Mouse (Mus musculus): Measurements from ENCODE around the gene Spen.

- TF ChIP-seq POLR2A (IDR thresholded peaks at IDR 0.05; ENCODE audit: insufficient read depth, low read length) (no peak), CTCF (IDR thresholded peaks at IDR 0.05; ENCODE audit: low read depth, low read length) (no peak), EP300 (IDR thresholded peaks at IDR 0.05; ENCODE audit: insufficient read depth, low read depth, low read length) (no peak)
Measured at GRCm38 (mm10) chr4:141558658-141559057, 20.3 kb upstream of the Spen start.
